Mouse (Mus musculus) liver, embryonic 16.5 days (tissue): ENCODE results near the gene Gm17324. TPM values are rescaled to one million over a fixed set of nuclear protein-coding genes. Genes with fewer than 3 reads are reported as not detected.
"Not testable (repeated sequence)": the region's sequence is repeated elsewhere in the genome, so short reads cannot be mapped to it uniquely, and the experiment has no call there.

Experiments used
- ATAC-seq: fragments of 200-750 bp; cut with Nextera tagmentation; 2 replicates; pipeline ENCODE4 v1.8.0; 2017; ENCODE audit warnings: low read depth, mild to moderate bottlenecking, moderate number of reproducible peaks, moderate library complexity
- H3K27ac ChIP-seq: fragments of 300-500 bp; sonication (generic); 2 replicates; pipeline ENCODE4 v1.5.1; 2014; ENCODE audit warnings: mild to moderate bottlenecking, low read length
- H3K27me3 ChIP-seq: fragments of 300-500 bp; sonication (generic); 2 replicates; pipeline ENCODE4 v1.6.1; 2014; ENCODE audit warnings: low read depth, low read length, mixed read lengths; ENCODE audit not compliant: control insufficient read depth, insufficient read depth
- H3K36me3 ChIP-seq: fragments of 300-500 bp; sonication (generic); 2 replicates; pipeline ENCODE4 v1.6.1; 2014; ENCODE audit warnings: mild to moderate bottlenecking; ENCODE audit not compliant: control insufficient read depth, insufficient read depth
- H3K4me1 ChIP-seq: fragments of 300-500 bp; sonication (generic); 2 replicates; pipeline ENCODE4 v1.6.1; 2014; ENCODE audit warnings: low read depth, low read length, mixed read lengths; ENCODE audit not compliant: control insufficient read depth
- H3K4me2 ChIP-seq: fragments of 300-500 bp; sonication (generic); 2 replicates; pipeline ENCODE4 v1.6.1; 2014; ENCODE audit warnings: low read depth, low read length, mixed read lengths
- H3K4me3 ChIP-seq: fragments of 300-500 bp; sonication (generic); 2 replicates; pipeline ENCODE4 v1.5.1; 2014; ENCODE audit warnings: low read depth, mild to moderate bottlenecking, low read length
- H3K9ac ChIP-seq: fragments of 300-500 bp; sonication (generic); 2 replicates; pipeline ENCODE4 v1.6.1; 2014; ENCODE audit warnings: low read depth, low read length
- H3K9me3 ChIP-seq: fragments of 300-500 bp; sonication (generic); replicated peaks from 2 replicates; pipeline ENCODE4 v1.6.1; 2016; ENCODE audit warnings: low read length; ENCODE audit not compliant: control insufficient read depth
- WGBS: fragments of 180-500 bp; shearing (Covaris S2); extraction: QIAGEN DNeasy Blood & Tissue Kit; methylation state at CpG from one replicate; pipeline ENCODE4 v1.1.7; 2014; ENCODE audit not compliant: insufficient replicate concordance; 5-methylcytosine and 5-hydroxymethylcytosine counted together
- polyA plus RNA-seq: library from polyadenylated mRNA; unstranded; fragments of >200 nt; fragmentation: Nextera tagmentation; extraction: Ambion mirVana; gene quantifications from 2 replicates; pipeline ENCODE4 v1.2.1, GENCODE M21; 2015

The Gm17324 gene
- polyA plus RNA-seq, 1 experiment from 2014 or later = 0.24 TPM

GRCm38 (mm10) chr9:78481423-78482331, 33.1 kb upstream of the Gm17324 start:
- H3K9me3 ChIP-seq = no peaks in the 10 kb centered on the region
- H3K4me3 ChIP-seq = peak overlapping the region; percentile 95
- H3K36me3 ChIP-seq = peaks cover 24% of the 10 kb centered on the region
- H3K4me1 ChIP-seq = peaks cover 12% of the 10 kb centered on the region
- ATAC-seq = peak; percentile 91
- peak overlapping the region; percentile 97 for H3K9ac ChIP-seq
- WGBS = under 1% methylated on average over 76 of the region's 77 CpGs
- peak overlapping the region; percentile 94 for H3K4me2 ChIP-seq
- no peaks in the 10 kb centered on the region for H3K27me3 ChIP-seq
- H3K27ac ChIP-seq = peak overlapping the region; percentile 97

GRCm38 (mm10) chr9:78480706-78481358, 32.2 kb upstream of the Gm17324 start:
- Histone ChIP-seq H3K9me3 (no peaks in the 10 kb centered on the region), H3K4me3 (peak overlapping the region; percentile 95), H3K27ac (peak overlapping the region; percentile 97), H3K27me3 (no peaks in the 10 kb centered on the region), H3K4me2 (peak overlapping the region; percentile 94), H3K4me1 (peaks cover 12% of the 10 kb centered on the region), H3K9ac (peak overlapping the region; percentile 97), H3K36me3 (peaks cover 30% of the 10 kb centered on the region)
- peak; percentile 33 for ATAC-seq
- under 1% methylated on average over 46 of the region's 46 CpGs for WGBS

- not testable (repeated sequence) for H3K9me3 ChIP-seq, ATAC-seq
- WGBS = 0% methylated on average over 13 of the region's 13 CpGs
These were observed 31.6 kb upstream of the Gm17324 start for GRCm38 (mm10) chr9:78480227-78480626.

GRCm38 (mm10) chr9:78479308-78479707, 30.7 kb upstream of the Gm17324 start:
- WGBS = 26% methylated on average over 8 of the region's 8 CpGs
- Histone ChIP-seq H3K4me1 (peaks cover 12% of the 10 kb centered on the region), H3K27ac (peak overlapping the region; percentile 33; the same call in 1 of the 2 replicates), H3K36me3 (peaks cover 30% of the 10 kb centered on the region), H3K4me2 (peak overlapping the region; percentile 94), H3K9ac (peak overlapping the region; percentile 52), H3K4me3 (peak overlapping the region; percentile 95)
- H3K27me3 ChIP-seq, H3K9me3 ChIP-seq, ATAC-seq: not testable (repeated sequence)

More at GRCm38 (mm10) chr9:78480227-78480626, 31.6 kb upstream of the Gm17324 start:
- Histone ChIP-seq H3K4me2 (peak overlapping the region; percentile 94), H3K27ac (peak overlapping the region; percentile 97), H3K9ac (peak overlapping the region; percentile 97), H3K36me3 (peaks cover 30% of the 10 kb centered on the region), H3K4me3 (peak overlapping the region; percentile 95), H3K4me1 (peaks cover 12% of the 10 kb centered on the region)
- H3K27me3 ChIP-seq = not testable (repeated sequence)

GRCm38 (mm10) chr9:78478009-78478605, 29.5 kb upstream of the Gm17324 start:
- H3K36me3 ChIP-seq = peaks cover 33% of the 10 kb centered on the region
- H3K9me3 ChIP-seq, H3K4me2 ChIP-seq, H3K27me3 ChIP-seq, H3K4me3 ChIP-seq, H3K9ac ChIP-seq, ATAC-seq: not testable (repeated sequence)
- peak overlapping the region; percentile 15; the same call in 1 of the 2 replicates for H3K27ac ChIP-seq
- peaks cover 12% of the 10 kb centered on the region for H3K4me1 ChIP-seq
- 43% methylated on average over 1 of the region's 1 CpGs for WGBS

GRCm38 (mm10) chr9:78477021-78477551, 28.5 kb upstream of the Gm17324 start:
- WGBS = 4% methylated on average over 5 of the region's 5 CpGs
- Histone ChIP-seq H3K9ac (no peak overlapping the region), H3K4me1 (peaks cover 3% of the 10 kb centered on the region; the same call in 1 of the 2 replicates), H3K9me3 (no peaks in the 10 kb centered on the region), H3K4me3 (no peak overlapping the region), H3K27ac (peak overlapping the region; percentile 44), H3K36me3 (peaks cover 35% of the 10 kb centered on the region), H3K4me2 (no peak overlapping the region), H3K27me3 (no peaks in the 10 kb centered on the region)
- no peak for ATAC-seq

GRCm38 (mm10) chr9:78476531-78477020, 28.0 kb upstream of the Gm17324 start:
- no peak overlapping the region for H3K4me2 ChIP-seq
- WGBS = 0% methylated on average over 1 of the region's 1 CpGs
- H3K36me3 ChIP-seq = peaks cover 36% of the 10 kb centered on the region
- peak overlapping the region; percentile 44 for H3K27ac ChIP-seq
- no peaks in the 10 kb centered on the region for H3K27me3 ChIP-seq
- no peak overlapping the region for H3K9ac ChIP-seq
- no peak for ATAC-seq
- no peaks in the 10 kb centered on the region for H3K9me3 ChIP-seq
- H3K4me1 ChIP-seq = no peaks in the 10 kb centered on the region; the same call in 1 of the 2 replicates
- no peak overlapping the region for H3K4me3 ChIP-seq

- WGBS = 71% methylated on average over 4 of the region's 4 CpGs
- H3K36me3 ChIP-seq = peaks cover 37% of the 10 kb centered on the region
- H3K9me3 ChIP-seq = no peaks in the 10 kb centered on the region
- H3K27me3 ChIP-seq = no peaks in the 10 kb centered on the region
- ATAC-seq = no peak
- no peak overlapping the region for H3K4me3 ChIP-seq
- no peak overlapping the region for H3K27ac ChIP-seq
- no peaks in the 10 kb centered on the region; the same call in 1 of the 2 replicates for H3K4me1 ChIP-seq
- no peak overlapping the region for H3K9ac ChIP-seq
- H3K4me2 ChIP-seq = no peak overlapping the region
These were observed 27.3 kb upstream of the Gm17324 start for GRCm38 (mm10) chr9:78475873-78476272.
